Mouse (Mus musculus) lung, embryonic 16.5 days (tissue): Measurements from ENCODE around the gene Rasgrp4. TPM values are rescaled to one million over a fixed set of nuclear protein-coding genes. Genes with fewer than 3 reads are reported as not detected.

Source experiments
- ATAC-seq: fragments of 200-750 bp; cut with Nextera tagmentation; 2 replicates; pipeline ENCODE4 v1.8.0; 2017; ENCODE audit warnings: low read depth, mild to moderate bottlenecking, moderate library complexity
- H3K27ac ChIP-seq: fragments of 300-500 bp; sonication (generic); 2 replicates; pipeline ENCODE4 v1.5.1; 2014; ENCODE audit warnings: mild to moderate bottlenecking, control low read depth, low read length
- H3K27me3 ChIP-seq: fragments of 300-500 bp; sonication (generic); 2 replicates; pipeline ENCODE4 v1.6.1; 2014; ENCODE audit warnings: low read depth, low read length, mixed read lengths; ENCODE audit not compliant: control insufficient read depth, insufficient read depth
- H3K36me3 ChIP-seq: fragments of 300-500 bp; sonication (generic); 2 replicates; pipeline ENCODE4 v1.6.1; 2014; ENCODE audit warnings: low read length; ENCODE audit not compliant: control insufficient read depth, insufficient read depth
- H3K4me1 ChIP-seq: fragments of 300-500 bp; sonication (generic); replicated peaks from 2 replicates; pipeline ENCODE4 v1.6.1; 2014; ENCODE audit warnings: low read length, mixed read lengths; ENCODE audit not compliant: control insufficient read depth, insufficient read depth
- H3K4me2 ChIP-seq: fragments of 300-500 bp; sonication (generic); 2 replicates; pipeline ENCODE4 v1.6.1; 2014; ENCODE audit warnings: low read depth, low read length, control low read depth
- H3K4me3 ChIP-seq: fragments of 300-500 bp; sonication (generic); 2 replicates; pipeline ENCODE4 v1.5.1; 2014; ENCODE audit warnings: mild to moderate bottlenecking, low read length, control low read depth
- H3K9ac ChIP-seq: fragments of 300-500 bp; sonication (generic); 2 replicates; pipeline ENCODE4 v1.6.1; 2014; ENCODE audit warnings: low read length, control low read depth
- H3K9me3 ChIP-seq: fragments of 300-500 bp; sonication (generic); 2 replicates; pipeline ENCODE4 v1.6.1; 2016; ENCODE audit warnings: low read length; ENCODE audit not compliant: control insufficient read depth
- WGBS: fragments of 180-500 bp; shearing (Covaris S2); extraction: QIAGEN DNeasy Blood & Tissue Kit; methylation state at CpG from one replicate; pipeline ENCODE4 v1.1.7; 2014; 5-methylcytosine and 5-hydroxymethylcytosine counted together
- polyA plus RNA-seq: library from polyadenylated mRNA; unstranded; fragments of >200 nt; fragmentation: Nextera tagmentation; extraction: Ambion mirVana; gene quantifications from 2 replicates; pipeline ENCODE4 v1.2.1, GENCODE M21; 2015

The Rasgrp4 gene
- polyA plus RNA-seq, 1 experiment from 2014 or later = 1.4 TPM

GRCm38 (mm10) chr7:29141416-29141815 is 6.8 kb downstream of the Rasgrp4 start:
- no peak overlapping the region for H3K4me2 ChIP-seq
- no peaks in the 10 kb centered on the region for H3K4me1 ChIP-seq
- H3K36me3 ChIP-seq = no peaks in the 10 kb centered on the region
- no peaks in the 10 kb centered on the region for H3K9me3 ChIP-seq
- H3K4me3 ChIP-seq = no peak overlapping the region
- no peak for ATAC-seq
- H3K27me3 ChIP-seq = no peaks in the 10 kb centered on the region
- 58% methylated on average over 8 of the region's 8 CpGs for WGBS
- H3K9ac ChIP-seq = no peak overlapping the region
- H3K27ac ChIP-seq = no peak overlapping the region

GRCm38 (mm10) chr7:29144006-29144405 is 9.4 kb downstream of the Rasgrp4 start:
- ATAC-seq = no peak
- WGBS = 90% methylated on average over 4 of the region's 4 CpGs

GRCm38 (mm10) chr7:29146625-29147367 is 12.1 kb downstream of the Rasgrp4 start:
- no peak overlapping the region for H3K27ac ChIP-seq
- H3K36me3 ChIP-seq = no peaks in the 10 kb centered on the region
- H3K9me3 ChIP-seq = no peaks in the 10 kb centered on the region
- WGBS = 70% methylated on average over 7 of the region's 7 CpGs
- ATAC-seq = no peak
- H3K4me2 ChIP-seq = no peak overlapping the region
- no peak overlapping the region for H3K4me3 ChIP-seq
- no peaks in the 10 kb centered on the region for H3K27me3 ChIP-seq
- H3K9ac ChIP-seq = no peak overlapping the region
- no peaks in the 10 kb centered on the region for H3K4me1 ChIP-seq

More at GRCm38 (mm10) chr7:29144006-29144405, 9.4 kb downstream of the Rasgrp4 start:
- no peaks in the 10 kb centered on the region for H3K4me1 ChIP-seq
- H3K9me3 ChIP-seq = no peaks in the 10 kb centered on the region
- H3K4me2 ChIP-seq = no peak overlapping the region
- no peaks in the 10 kb centered on the region for H3K36me3 ChIP-seq
- no peak overlapping the region for H3K27ac ChIP-seq
- H3K4me3 ChIP-seq = no peak overlapping the region
- H3K27me3 ChIP-seq = no peaks in the 10 kb centered on the region
- no peak overlapping the region for H3K9ac ChIP-seq

GRCm38 (mm10) chr7:29148771-29149170 is 14.1 kb downstream of the Rasgrp4 start:
- no peaks in the 10 kb centered on the region for H3K4me1 ChIP-seq
- ATAC-seq = no peak
- H3K9me3 ChIP-seq = no peaks in the 10 kb centered on the region
- no peaks in the 10 kb centered on the region for H3K36me3 ChIP-seq
- no peak overlapping the region for H3K9ac ChIP-seq
- H3K4me2 ChIP-seq = no peak overlapping the region
- H3K4me3 ChIP-seq = no peak overlapping the region
- 91% methylated on average over 15 of the region's 15 CpGs for whole genome bisulfite sequencing
- no peaks in the 10 kb centered on the region for H3K27me3 ChIP-seq
- no peak overlapping the region for H3K27ac ChIP-seq

GRCm38 (mm10) chr7:29151486-29151885 is 16.8 kb downstream of the Rasgrp4 start:
- no peaks in the 10 kb centered on the region; the same call in 1 of the 2 replicates for H3K4me1 ChIP-seq
- no peak overlapping the region for H3K27ac ChIP-seq
- WGBS = 57% methylated on average over 10 of the region's 10 CpGs
- H3K4me2 ChIP-seq = no peak overlapping the region
- H3K27me3 ChIP-seq = no peaks in the 10 kb centered on the region
- no peak overlapping the region for H3K9ac ChIP-seq
- no peaks in the 10 kb centered on the region for H3K9me3 ChIP-seq
- H3K36me3 ChIP-seq = no peaks in the 10 kb centered on the region
- no peak overlapping the region for H3K4me3 ChIP-seq
- no peak for ATAC-seq

GRCm38 (mm10) chr7:29154018-29154720 is 19.5 kb downstream of the Rasgrp4 start:
- Histone ChIP-seq H3K4me2 (no peak overlapping the region), H3K9me3 (no peaks in the 10 kb centered on the region), H3K4me3 (no peak overlapping the region), H3K27ac (no peak overlapping the region), H3K4me1 (no peaks in the 10 kb centered on the region; the same call in 1 of the 2 replicates), H3K36me3 (no peaks in the 10 kb centered on the region), H3K27me3 (peaks cover 11% of the 10 kb centered on the region), H3K9ac (no peak overlapping the region)
- 93% methylated on average over 14 of the region's 14 CpGs for WGBS
- ATAC-seq = no peak

- peak; percentile 94 for ATAC-seq
- peak overlapping the region; percentile 85 for H3K9ac ChIP-seq
- peaks cover 17% of the 10 kb centered on the region for H3K27me3 ChIP-seq
- H3K4me2 ChIP-seq = peak overlapping the region; percentile 96
- no peaks in the 10 kb centered on the region for H3K9me3 ChIP-seq
- no peaks in the 10 kb centered on the region; the same call in 1 of the 2 replicates for H3K4me1 ChIP-seq
- no peaks in the 10 kb centered on the region for H3K36me3 ChIP-seq
- peak overlapping the region; percentile 85 for H3K27ac ChIP-seq
- H3K4me3 ChIP-seq = peak overlapping the region; percentile 85
- 8% methylated on average over 31 of the region's 37 CpGs for WGBS
Measured at GRCm38 (mm10) chr7:29155196-29155837, 20.7 kb downstream of the Rasgrp4 start.

GRCm38 (mm10) chr7:29155838-29156782 is 21.5 kb downstream of the Rasgrp4 start, which contains the start of gene Fam98c:
Fam98c (minus strand) TSS chr7:29156234.
- Histone ChIP-seq H3K9me3 (no peaks in the 10 kb centered on the region), H3K4me2 (peak within 1 kb of the TSS; percentile 96), H3K4me3 (peak within 1 kb of the TSS; percentile 85), H3K36me3 (no peaks in the 10 kb centered on the region), H3K27me3 (peaks cover 17% of the 10 kb centered on the region), H3K27ac (peak within 1 kb of the TSS; percentile 85), H3K4me1 (no peaks in the 10 kb centered on the region; the same call in 1 of the 2 replicates), H3K9ac (peak within 1 kb of the TSS; percentile 85)
- WGBS = 2% methylated on average over 68 of the region's 68 CpGs
- ATAC-seq = peak; percentile 86
